Mouse (Mus musculus) gastrocnemius, postnatal 4 days (tissue): ENCODE measurements around the gene Unc13b. TPM values are rescaled to one million over a fixed set of nuclear protein-coding genes. Genes with fewer than 3 reads are reported as not detected.

Experiments
- DNase-seq, 2 experiments: peaks; one replicate each; pipeline ENCODE4 v3.0.0; 2021 to 2022; ENCODE audit warnings: low spot score in 2 of 2, mixed read lengths in 2 of 2
- total RNA-seq, 2 experiments: library from RNA; stranded (reverse); gene quantifications; 2 replicates each; pipeline ENCODE4 v1.2.3; 2021

Unc13b gene
- total RNA-seq, 2 experiments from 2014 or later: 5.9 to 7.2 TPM

DNA sequence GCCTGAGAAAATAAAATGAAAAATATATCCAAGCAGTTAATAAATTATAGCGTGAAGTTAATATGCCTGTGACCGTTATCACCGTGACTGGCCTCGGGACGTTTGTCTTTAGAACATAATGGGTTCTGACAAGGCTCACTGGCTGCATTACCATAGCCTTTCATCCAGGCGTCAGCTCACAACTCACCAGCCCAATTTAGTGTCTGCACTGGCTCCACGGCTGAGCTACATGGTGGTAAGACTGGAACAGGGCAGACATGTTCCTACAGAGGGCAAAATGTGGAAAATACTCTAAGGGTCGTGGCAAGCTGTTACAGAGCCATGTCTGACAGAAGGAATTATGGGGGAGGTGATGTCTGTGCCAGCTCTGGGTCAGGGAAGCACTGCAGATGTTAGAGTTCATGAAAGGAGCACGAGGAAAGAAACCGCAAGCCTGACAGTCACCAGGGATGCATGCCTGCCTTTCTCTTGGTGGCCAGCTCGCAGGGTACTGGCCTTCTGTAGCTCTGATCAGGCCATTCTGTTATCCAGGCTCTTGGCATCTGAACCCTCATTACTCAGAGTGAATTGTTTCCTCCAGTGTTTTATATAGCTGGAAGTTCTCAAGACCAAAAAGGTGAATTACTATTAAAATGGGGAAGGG, 251.1 kb downstream of the Unc13b start:
- no peak for DNase-seq

Other genes with a start within 250 kb of the Unc13b start
- under 1 TPM in 1 of 2 experiments, not detected in 1; 0.07 TPM for gene Fam205a1, start 205.1 kb upstream of the Unc13b start, total RNA-seq
- gene Gm12394, start 202.2 kb upstream of the Unc13b start, total RNA-seq: under 1 TPM in 1 of 2 experiments, not detected in 1; 0.10 TPM
- not detected for gene Fam205c, start 184.7 kb upstream of the Unc13b start, total RNA-seq
- gene Phf24, start 142.3 kb upstream of the Unc13b start, total RNA-seq: 1 to 10 TPM; 1.1 to 1.5 TPM
- gene Dnajb5, start 109.1 kb upstream of the Unc13b start, total RNA-seq: 10 to 100 TPM; 60.1 to 79.0 TPM
- not detected for gene 1700022I11Rik, start 89.3 kb upstream of the Unc13b start, total RNA-seq
- gene Vcp, start 58.4 kb upstream of the Unc13b start, total RNA-seq: 100 to 1,000 TPM; 292 to 313 TPM
- gene Fancg, start 48.4 kb upstream of the Unc13b start, total RNA-seq: 1 to 10 TPM; 5.5 to 8.7 TPM
- 10 to 100 TPM; 10.7 to 10.8 TPM for gene Pigo, start 33.1 kb upstream of the Unc13b start, total RNA-seq
- 100 to 1,000 TPM in 1 of 2 experiments, 10 to 100 TPM in 1; 94.7 to 103 TPM for gene Stoml2, start 27.2 kb upstream of the Unc13b start, total RNA-seq
- gene Fam214b, start 12.7 kb upstream of the Unc13b start, total RNA-seq: 10 to 100 TPM; 20.6 to 25.1 TPM
- gene Atp8b5, start 208.2 kb downstream of the Unc13b start, total RNA-seq: under 1 TPM; 0.34 to 0.39 TPM